Mouse (Mus musculus) C2C12 (cell line): ENCODE data around the gene Trim27. TPM values are rescaled to one million over a fixed set of nuclear protein-coding genes. Genes with fewer than 3 reads are reported as not detected.

ENCODE experiments used
- H3K27me3 ChIP-seq: one replicate; pipeline ENCODE4 v1.6.1; 2011; ENCODE audit not compliant: control insufficient read depth, insufficient read depth, insufficient read length
- H3K36me3 ChIP-seq: one replicate; pipeline ENCODE4 v1.6.1; 2011; ENCODE audit not compliant: control insufficient read depth, insufficient read depth
- H3K4me3 ChIP-seq: one replicate; pipeline ENCODE4 v1.5.1; 2011; ENCODE audit warnings: mild to moderate bottlenecking, control low read depth; ENCODE audit not compliant: poor library complexity, insufficient read depth, severe bottlenecking
- H3K79me2 ChIP-seq: one replicate; pipeline ENCODE4 v1.6.1; 2011; ENCODE audit not compliant: control insufficient read depth, insufficient read depth
- H3K79me3 ChIP-seq: one replicate; pipeline ENCODE4 v1.6.1; 2011; ENCODE audit warnings: low read depth, control low read depth
- H3ac ChIP-seq: one replicate; pipeline ENCODE3; 2011; ENCODE audit warnings: low read depth; ENCODE audit not compliant: control insufficient read depth, insufficient read length
- CEBPB ChIP-seq: IDR thresholded peaks from one replicate; pipeline ENCODE4 v1.6.1; 2011; ENCODE audit warnings: low read depth, mild to moderate bottlenecking, control low read depth, moderate library complexity
- CTCF ChIP-seq: IDR thresholded peaks from one replicate; pipeline ENCODE4 v1.5.1; 2011; ENCODE audit not compliant: control insufficient read depth, insufficient read depth, insufficient read length
- FOSL1 ChIP-seq: IDR thresholded peaks from one replicate; pipeline ENCODE4 v1.8.0; 2011; ENCODE audit warnings: mild to moderate bottlenecking, low read length; ENCODE audit not compliant: poor library complexity, insufficient read depth, severe bottlenecking
- MAX ChIP-seq: IDR thresholded peaks from one replicate; pipeline ENCODE4 v1.6.1; 2011; ENCODE audit warnings: mild to moderate bottlenecking, control low read depth
- MYOD1 ChIP-seq: IDR thresholded peaks from one replicate; pipeline ENCODE4 v1.6.1; 2011; ENCODE audit warnings: low read depth; ENCODE audit not compliant: control insufficient read depth, insufficient read length
- MYOG ChIP-seq: IDR thresholded peaks from one replicate; pipeline ENCODE4 v1.6.1; 2011; ENCODE audit not compliant: control insufficient read depth, insufficient read length; ENCODE audit errors: extremely low read depth
- USF1 ChIP-seq: IDR thresholded peaks from one replicate; pipeline ENCODE4 v1.6.1; 2011; ENCODE audit warnings: low read depth, mild to moderate bottlenecking, control low read depth, moderate library complexity
- polyA plus RNA-seq: library from polyadenylated mRNA; unstranded; fragments of >200 nt; fragmentation: generic; extraction: Trizol; gene quantifications from one replicate; pipeline ENCODE4 v1.2.1, GENCODE M21; 2012; ENCODE audit warnings: missing spikeins

Trim27 gene
- polyA plus RNA-seq, 1 experiment, result 105 TPM

DNA sequence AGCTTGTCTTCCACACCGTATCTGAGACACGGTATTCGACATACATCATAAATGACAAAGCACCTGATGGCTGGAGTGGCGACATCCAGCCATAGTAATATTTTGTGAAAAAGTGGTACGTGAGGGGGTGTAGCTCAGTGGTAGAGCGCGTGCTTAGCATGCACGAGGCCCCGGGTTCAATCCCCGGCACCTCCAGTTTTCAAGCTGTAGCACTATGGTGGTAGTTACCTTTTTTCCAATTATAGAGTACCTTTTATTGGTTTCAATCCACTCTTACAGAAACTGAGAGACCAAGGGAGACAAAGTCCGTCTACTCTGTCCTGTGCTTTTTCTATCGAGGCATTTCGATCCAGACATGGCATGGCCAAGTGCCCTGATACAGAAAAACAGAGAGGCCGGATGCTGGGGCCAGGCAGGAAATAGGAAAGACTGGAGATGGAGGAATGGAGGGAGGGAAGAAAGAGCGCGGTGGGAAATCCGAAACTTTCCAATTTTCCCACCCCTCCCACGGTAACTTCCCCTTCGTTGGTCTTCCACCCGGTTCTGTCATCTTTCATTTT lies 43.3 kb downstream of the Trim27 start:
- Histone ChIP-seq H3K36me3 (no peaks in the 10 kb centered on the region), H3K27me3 (no peaks in the 10 kb centered on the region), H3K79me3 (no peaks in the 10 kb centered on the region)

DNA sequence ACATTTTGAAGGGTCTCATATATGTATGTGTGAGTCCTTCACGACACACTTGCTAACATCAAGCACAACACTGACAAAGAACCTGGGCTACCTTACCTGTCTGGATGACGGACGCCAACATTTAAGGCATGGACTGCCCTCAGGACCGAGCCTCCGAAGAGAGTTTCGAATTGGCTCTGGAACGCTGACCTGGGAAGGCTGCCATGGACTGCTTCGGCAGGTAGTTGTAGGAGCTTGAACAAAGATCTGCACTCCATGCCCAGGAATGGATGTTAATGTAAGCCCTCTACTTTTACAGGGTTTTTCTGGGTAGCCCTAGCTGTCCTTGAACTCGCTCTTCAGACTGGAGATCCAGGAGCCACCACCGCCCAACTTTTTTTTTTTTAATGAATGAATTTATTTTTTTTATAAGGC lies 44.0 kb downstream of the Trim27 start:
- H3K4me3 ChIP-seq, result no peak overlapping the region
- H3ac ChIP-seq, result peak overlapping the region; percentile 31
- H3K79me3 ChIP-seq, result no peaks in the 10 kb centered on the region
- no peaks in the 10 kb centered on the region for H3K36me3 ChIP-seq
- TF ChIP-seq MYOG, result no peak
- TF ChIP-seq USF1, result no peak
- TF ChIP-seq CTCF, result no peak
- no peak for TF ChIP-seq MYOD1
- no peak for TF ChIP-seq MAX
- no peak for TF ChIP-seq CEBPB
- TF ChIP-seq FOSL1, result no peak
- H3K27me3 ChIP-seq, result no peaks in the 10 kb centered on the region
- H3K79me2 ChIP-seq, result no peaks in the 10 kb centered on the region

More for the DNA sequence above, 43.3 kb downstream of the Trim27 start:
- H3ac ChIP-seq, result no peak overlapping the region
- no peak for TF ChIP-seq CTCF
- no peak for TF ChIP-seq USF1
- no peak for TF ChIP-seq FOSL1
- no peak for TF ChIP-seq MYOG
- TF ChIP-seq MAX, result no peak
- no peak for TF ChIP-seq CEBPB
- no peak for TF ChIP-seq MYOD1
- no peaks in the 10 kb centered on the region for H3K79me2 ChIP-seq
- peak overlapping the region; percentile 40 for H3K4me3 ChIP-seq

GRCm38 (mm10) chr13:21224376-21224775 lies 45.1 kb downstream of the Trim27 start:
- no peaks in the 10 kb centered on the region for H3K27me3 ChIP-seq
- no peaks in the 10 kb centered on the region for H3K79me2 ChIP-seq
- no peak overlapping the region for H3K4me3 ChIP-seq
- no peaks in the 10 kb centered on the region for H3K36me3 ChIP-seq
- no peaks in the 10 kb centered on the region for H3K79me3 ChIP-seq
- TF ChIP-seq MYOG (no peak), FOSL1 (no peak), USF1 (no peak), MYOD1 (no peak), CTCF (no peak), CEBPB (no peak), MAX (no peak)
- no peak overlapping the region for H3ac ChIP-seq

- Histone ChIP-seq H3K79me3 (no peaks in the 10 kb centered on the region), H3K27me3 (no peaks in the 10 kb centered on the region), H3K79me2 (no peaks in the 10 kb centered on the region), H3ac (no peak overlapping the region), H3K36me3 (no peaks in the 10 kb centered on the region), H3K4me3 (no peak overlapping the region)
- TF ChIP-seq MYOG (no peak), CTCF (no peak), MAX (no peak), MYOD1 (no peak), USF1 (no peak), CEBPB (no peak), FOSL1 (no peak)
Observed at GRCm38 (mm10) chr13:21225206-21225605, 46.0 kb downstream of the Trim27 start.

DNA sequence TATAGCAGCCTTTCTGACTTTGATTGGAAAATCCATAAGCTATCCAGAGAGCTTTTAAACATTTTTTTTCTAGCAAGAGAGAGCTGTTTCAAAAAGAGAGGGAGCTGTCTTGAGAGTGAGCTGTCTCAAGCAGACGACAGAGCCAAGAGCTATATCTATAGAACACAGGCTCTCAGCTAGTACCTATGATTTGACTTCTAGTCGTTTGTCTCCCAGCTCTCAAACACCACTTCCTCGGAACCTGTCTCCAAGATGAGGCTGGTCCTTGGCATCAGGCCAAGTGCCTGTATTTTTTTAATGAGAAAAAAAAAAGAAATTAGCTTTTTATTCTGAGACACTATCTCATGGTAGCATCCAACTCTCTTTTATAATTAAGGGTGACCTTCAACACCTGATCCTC lies 46.8 kb downstream of the Trim27 start:
- Histone ChIP-seq H3K27me3 (no peaks in the 10 kb centered on the region), H3K79me3 (no peaks in the 10 kb centered on the region), H3ac (no peak overlapping the region), H3K4me3 (no peak overlapping the region), H3K79me2 (no peaks in the 10 kb centered on the region), H3K36me3 (no peaks in the 10 kb centered on the region)
- TF ChIP-seq MYOG (no peak), FOSL1 (no peak), MAX (no peak), CEBPB (no peak), CTCF (no peak), MYOD1 (no peak), USF1 (no peak)
